Mouse (Mus musculus) limb, embryonic 12.5 days (tissue): ENCODE measurements around the gene Cacna2d2. TPM values are rescaled to one million over a fixed set of nuclear protein-coding genes. Genes with fewer than 3 reads are reported as not detected.

Source experiments
- ATAC-seq: fragments of 200-750 bp; cut with Nextera tagmentation; 2 replicates; pipeline ENCODE4 v1.8.0; 2017; ENCODE audit warnings: low read depth, moderate TSS enrichment; ENCODE audit not compliant: insufficient number of reproducible peaks, insufficient read depth, low FRiP score, low TSS enrichment
- H3K27ac ChIP-seq: fragments of 300-500 bp; sonication (generic); 2 replicates; pipeline ENCODE4 v1.5.1; 2016; ENCODE audit warnings: mild to moderate bottlenecking, moderate library complexity
- H3K27me3 ChIP-seq: fragments of 300-500 bp; sonication (generic); 2 replicates; pipeline ENCODE4 v1.6.1; 2016; ENCODE audit warnings: mild to moderate bottlenecking, moderate library complexity
- H3K36me3 ChIP-seq: fragments of 300-500 bp; sonication (generic); 2 replicates; pipeline ENCODE4 v1.6.1; 2016; ENCODE audit warnings: mild to moderate bottlenecking, moderate library complexity
- H3K4me1 ChIP-seq: fragments of 300-500 bp; sonication (generic); replicated peaks from 2 replicates; pipeline ENCODE4 v1.6.1; 2016
- H3K4me2 ChIP-seq: fragments of 300-500 bp; sonication (generic); 2 replicates; pipeline ENCODE4 v1.6.1; 2016; ENCODE audit warnings: mild to moderate bottlenecking, moderate library complexity
- H3K4me3 ChIP-seq: fragments of 300-500 bp; sonication (generic); replicated peaks from 2 replicates; pipeline ENCODE4 v1.5.1; 2016; ENCODE audit warnings: mild to moderate bottlenecking
- H3K9ac ChIP-seq: fragments of 300-500 bp; sonication (generic); replicated peaks from 2 replicates; pipeline ENCODE4 v1.6.1; 2016; ENCODE audit warnings: mild to moderate bottlenecking, moderate library complexity
- H3K9me3 ChIP-seq: fragments of 300-500 bp; sonication (generic); 2 replicates; pipeline ENCODE4 v1.6.1; 2016; ENCODE audit warnings: mild to moderate bottlenecking, moderate library complexity
- WGBS: fragments of 180-500 bp; shearing (Covaris S2); methylation state at CpG from one replicate; pipeline ENCODE4 v1.1.7; 2016; 5-methylcytosine and 5-hydroxymethylcytosine counted together
- polyA plus RNA-seq: library from polyadenylated mRNA; unstranded; fragments of >200 nt; fragmentation: Nextera tagmentation; extraction: Ambion mirVana; gene quantifications from 2 replicates; pipeline ENCODE4 v1.2.1, GENCODE M21; 2016

The Cacna2d2 gene
- polyA plus RNA-seq, 1 experiment from 2014 or later: 0.49 TPM

- no peak overlapping the region for H3K9ac ChIP-seq
- H3K4me1 ChIP-seq: peaks cover 33% of the 10 kb centered on the region
- H3K9me3 ChIP-seq: no peaks in the 10 kb centered on the region
- no peak overlapping the region for H3K27ac ChIP-seq
- no peak overlapping the region for H3K4me2 ChIP-seq
- peaks cover 70% of the 10 kb centered on the region for H3K27me3 ChIP-seq
- no peak for ATAC-seq
- H3K36me3 ChIP-seq: no peaks in the 10 kb centered on the region
- H3K4me3 ChIP-seq: no peak overlapping the region
- 92% methylated on average over 5 of the region's 5 CpGs for WGBS
Measured at GRCm38 (mm10) chr9:107483714-107484113, 84.3 kb downstream of the Cacna2d2 start.

GRCm38 (mm10) chr9:107484302-107484701, 84.9 kb downstream of the Cacna2d2 start:
- WGBS: 68% methylated on average over 17 of the region's 17 CpGs
- no peak for ATAC-seq

GRCm38 (mm10) chr9:107484766-107485165, 85.4 kb downstream of the Cacna2d2 start:
- Histone ChIP-seq H3K4me1 (peaks cover 23% of the 10 kb centered on the region), H3K27ac (no peak overlapping the region), H3K9ac (no peak overlapping the region), H3K27me3 (peaks cover 69% of the 10 kb centered on the region), H3K36me3 (no peaks in the 10 kb centered on the region), H3K4me3 (no peak overlapping the region), H3K4me2 (no peak overlapping the region), H3K9me3 (no peaks in the 10 kb centered on the region)
- 85% methylated on average over 6 of the region's 6 CpGs for WGBS
- ATAC-seq: no peak

More at GRCm38 (mm10) chr9:107484302-107484701, 84.9 kb downstream of the Cacna2d2 start:
- H3K9ac ChIP-seq: no peak overlapping the region
- no peaks in the 10 kb centered on the region for H3K9me3 ChIP-seq
- no peak overlapping the region for H3K4me3 ChIP-seq
- H3K27ac ChIP-seq: no peak overlapping the region
- no peaks in the 10 kb centered on the region for H3K36me3 ChIP-seq
- H3K27me3 ChIP-seq: peaks cover 65% of the 10 kb centered on the region
- peaks cover 27% of the 10 kb centered on the region for H3K4me1 ChIP-seq
- no peak overlapping the region for H3K4me2 ChIP-seq

GRCm38 (mm10) chr9:107486086-107486485, 86.7 kb downstream of the Cacna2d2 start:
- Histone ChIP-seq H3K4me1 (peaks cover 17% of the 10 kb centered on the region), H3K36me3 (no peaks in the 10 kb centered on the region), H3K4me3 (no peak overlapping the region), H3K27ac (no peak overlapping the region), H3K9me3 (no peaks in the 10 kb centered on the region), H3K9ac (no peak overlapping the region), H3K27me3 (peaks cover 62% of the 10 kb centered on the region), H3K4me2 (no peak overlapping the region)
- no peak for ATAC-seq
- 72% methylated on average over 10 of the region's 10 CpGs for WGBS

- Histone ChIP-seq H3K4me1 (peaks cover 11% of the 10 kb centered on the region), H3K27me3 (peaks cover 62% of the 10 kb centered on the region), H3K27ac (no peak overlapping the region), H3K4me2 (no peak overlapping the region), H3K36me3 (no peaks in the 10 kb centered on the region), H3K4me3 (no peak overlapping the region), H3K9me3 (no peaks in the 10 kb centered on the region), H3K9ac (no peak overlapping the region)
- WGBS: 50% methylated on average over 6 of the region's 6 CpGs
- no peak for ATAC-seq
Measured at GRCm38 (mm10) chr9:107486507-107487225, 87.3 kb downstream of the Cacna2d2 start.

GRCm38 (mm10) chr9:107490146-107490545, 90.7 kb downstream of the Cacna2d2 start:
- Histone ChIP-seq H3K4me3 (no peak overlapping the region), H3K4me1 (peaks cover 8% of the 10 kb centered on the region), H3K9ac (no peak overlapping the region), H3K36me3 (no peaks in the 10 kb centered on the region), H3K27ac (no peak overlapping the region), H3K4me2 (no peak overlapping the region), H3K9me3 (no peaks in the 10 kb centered on the region), H3K27me3 (peaks cover 57% of the 10 kb centered on the region)
- WGBS: 44% methylated on average over 8 of the region's 8 CpGs
- ATAC-seq: no peak

GRCm38 (mm10) chr9:107490625-107491024, 91.2 kb downstream of the Cacna2d2 start:
- Histone ChIP-seq H3K9me3 (no peaks in the 10 kb centered on the region), H3K9ac (no peak overlapping the region), H3K4me3 (no peak overlapping the region), H3K27me3 (peaks cover 57% of the 10 kb centered on the region), H3K4me1 (peaks cover 8% of the 10 kb centered on the region), H3K36me3 (no peaks in the 10 kb centered on the region), H3K27ac (no peak overlapping the region), H3K4me2 (no peak overlapping the region)
- 62% methylated on average over 6 of the region's 6 CpGs for WGBS
- no peak for ATAC-seq

GRCm38 (mm10) chr9:107493511-107493910, 94.1 kb downstream of the Cacna2d2 start:
- no peak for ATAC-seq
- 31% methylated on average over 1 of the region's 1 CpGs for WGBS

GRCm38 (mm10) chr9:107494238-107494637, 94.8 kb downstream of the Cacna2d2 start:
- Histone ChIP-seq H3K9ac (no peak overlapping the region), H3K27ac (no peak overlapping the region), H3K4me1 (peaks cover 8% of the 10 kb centered on the region), H3K36me3 (no peaks in the 10 kb centered on the region), H3K9me3 (no peaks in the 10 kb centered on the region), H3K27me3 (peaks cover 66% of the 10 kb centered on the region), H3K4me3 (no peak overlapping the region), H3K4me2 (no peak overlapping the region)
- 62% methylated on average over 12 of the region's 12 CpGs for WGBS
- ATAC-seq: no peak

More at GRCm38 (mm10) chr9:107493511-107493910, 94.1 kb downstream of the Cacna2d2 start:
- no peak overlapping the region for H3K4me2 ChIP-seq
- H3K4me1 ChIP-seq: peaks cover 8% of the 10 kb centered on the region
- H3K36me3 ChIP-seq: no peaks in the 10 kb centered on the region
- no peaks in the 10 kb centered on the region for H3K9me3 ChIP-seq
- H3K27ac ChIP-seq: no peak overlapping the region
- no peak overlapping the region for H3K9ac ChIP-seq
- peaks cover 62% of the 10 kb centered on the region for H3K27me3 ChIP-seq
- no peak overlapping the region for H3K4me3 ChIP-seq

GRCm38 (mm10) chr9:107496359-107496758, 96.9 kb downstream of the Cacna2d2 start:
- H3K9me3 ChIP-seq: no peaks in the 10 kb centered on the region
- no peak for ATAC-seq
- no peak overlapping the region for H3K27ac ChIP-seq
- no peak overlapping the region for H3K4me2 ChIP-seq
- H3K4me1 ChIP-seq: no peaks in the 10 kb centered on the region; the same call in 1 of the 2 replicates
- 83% methylated on average over 3 of the region's 3 CpGs for WGBS
- H3K36me3 ChIP-seq: no peaks in the 10 kb centered on the region
- H3K27me3 ChIP-seq: peaks cover 64% of the 10 kb centered on the region
- H3K4me3 ChIP-seq: no peak overlapping the region
- H3K9ac ChIP-seq: no peak overlapping the region

- ATAC-seq: no peak
- no peak overlapping the region for H3K27ac ChIP-seq
- peaks cover 66% of the 10 kb centered on the region for H3K27me3 ChIP-seq
- no peak overlapping the region for H3K4me3 ChIP-seq
- H3K4me1 ChIP-seq: peaks cover 8% of the 10 kb centered on the region
- no peaks in the 10 kb centered on the region for H3K36me3 ChIP-seq
- no peak overlapping the region for H3K4me2 ChIP-seq
- no peaks in the 10 kb centered on the region for H3K9me3 ChIP-seq
- H3K9ac ChIP-seq: no peak overlapping the region
- WGBS: 73% methylated on average over 3 of the region's 3 CpGs
Measured at GRCm38 (mm10) chr9:107500708-107501286, 101.4 kb downstream of the Cacna2d2 start.
